Mouse (Mus musculus) gastrocnemius, postnatal 10 days (tissue): ENCODE data around the gene Gatc. TPM values are rescaled to one million over a fixed set of nuclear protein-coding genes. Genes with fewer than 3 reads are reported as not detected.
"Not testable (repeated sequence)": the region's sequence is repeated elsewhere in the genome, so short reads cannot be mapped to it uniquely, and the experiment has no call there.

Experiments
- DNase-seq: peaks from one replicate; pipeline ENCODE4 v3.0.0; 2021; ENCODE audit warnings: mixed read lengths
- total RNA-seq, 2 experiments: library from RNA; stranded (reverse); gene quantifications; 2 replicates each; pipeline ENCODE4 v1.2.3; 2021

Gene Gatc
- total RNA-seq, 2 experiments from 2014 or later, result 19.7 to 21.2 TPM

GRCm38 (mm10) chr5:115330955-115331354, 10.0 kb downstream of the Gatc start:
- DNase-seq, result no peak

GRCm38 (mm10) chr5:115327610-115328548, 13.1 kb downstream of the Gatc start:
- DNase-seq, result peak; percentile 40

GRCm38 (mm10) chr5:115326875-115327609, 13.9 kb downstream of the Gatc start, which contains the start of gene Srsf9:
Srsf9 (plus strand) TSS chr5:115327177.
- peak; percentile 97 for DNase-seq

GRCm38 (mm10) chr5:115326256-115326831, 14.6 kb downstream of the Gatc start:
- no peak for DNase-seq

- peak; percentile 62 for DNase-seq
Measured at GRCm38 (mm10) chr5:115319004-115319940, 21.7 kb downstream of the Gatc start.

GRCm38 (mm10) chr5:115317645-115318328, 23.2 kb downstream of the Gatc start:
- DNase-seq, result no peak

GRCm38 (mm10) chr5:115316968-115317644, 23.9 kb downstream of the Gatc start:
- no peak for DNase-seq

- no peak for DNase-seq
Measured at GRCm38 (mm10) chr5:115313668-115313943, 27.4 kb downstream of the Gatc start.

GRCm38 (mm10) chr5:115312816-115313667, 27.9 kb downstream of the Gatc start:
- no peak for DNase-seq

- no peak for DNase-seq
Measured at GRCm38 (mm10) chr5:115312354-115312753, 28.6 kb downstream of the Gatc start.

GRCm38 (mm10) chr5:115302190-115302589, 38.8 kb downstream of the Gatc start:
- DNase-seq, result not testable (repeated sequence)

- no peak for DNase-seq
Measured at GRCm38 (mm10) chr5:115301615-115302014, 39.4 kb downstream of the Gatc start.

GRCm38 (mm10) chr5:115300792-115301614, 40.0 kb downstream of the Gatc start, which contains the start of gene Dynll1:
Dynll1 (minus strand) TSS chr5:115300999.
- peak; percentile 99 for DNase-seq

- peak; percentile 38 for DNase-seq
Measured at GRCm38 (mm10) chr5:115300035-115300744, 40.8 kb downstream of the Gatc start.

GRCm38 (mm10) chr5:115296347-115296746, 44.6 kb downstream of the Gatc start:
- DNase-seq, result no peak

- no peak for DNase-seq
Measured at GRCm38 (mm10) chr5:115294173-115294572, 46.8 kb downstream of the Gatc start.

GRCm38 (mm10) chr5:115284735-115285134, 56.2 kb downstream of the Gatc start:
- no peak for DNase-seq
